Mouse (Mus musculus): ENCODE results near the gene Hhat.

The Hhat gene

DNA sequence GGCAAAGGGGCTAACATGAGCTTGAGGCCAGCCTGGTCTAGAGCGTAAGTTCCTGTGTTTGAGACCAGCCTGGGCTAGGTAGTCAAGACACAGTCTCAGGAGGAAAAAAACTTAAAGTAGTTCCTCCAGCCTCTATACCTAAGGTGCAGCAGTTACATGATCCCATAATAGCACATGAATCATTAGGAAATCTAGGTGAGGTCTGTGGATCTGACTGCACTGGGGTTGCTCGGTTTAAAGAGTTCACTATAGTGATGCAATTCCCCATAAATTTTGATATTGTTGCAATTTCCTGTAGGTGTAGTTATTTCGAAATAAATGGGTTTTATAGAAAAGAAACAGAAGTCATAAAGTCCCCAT lies 26.2 kb downstream of the Hhat start:
- no peak for DNase-seq (ENCODE audit: low read depth)

DNA sequence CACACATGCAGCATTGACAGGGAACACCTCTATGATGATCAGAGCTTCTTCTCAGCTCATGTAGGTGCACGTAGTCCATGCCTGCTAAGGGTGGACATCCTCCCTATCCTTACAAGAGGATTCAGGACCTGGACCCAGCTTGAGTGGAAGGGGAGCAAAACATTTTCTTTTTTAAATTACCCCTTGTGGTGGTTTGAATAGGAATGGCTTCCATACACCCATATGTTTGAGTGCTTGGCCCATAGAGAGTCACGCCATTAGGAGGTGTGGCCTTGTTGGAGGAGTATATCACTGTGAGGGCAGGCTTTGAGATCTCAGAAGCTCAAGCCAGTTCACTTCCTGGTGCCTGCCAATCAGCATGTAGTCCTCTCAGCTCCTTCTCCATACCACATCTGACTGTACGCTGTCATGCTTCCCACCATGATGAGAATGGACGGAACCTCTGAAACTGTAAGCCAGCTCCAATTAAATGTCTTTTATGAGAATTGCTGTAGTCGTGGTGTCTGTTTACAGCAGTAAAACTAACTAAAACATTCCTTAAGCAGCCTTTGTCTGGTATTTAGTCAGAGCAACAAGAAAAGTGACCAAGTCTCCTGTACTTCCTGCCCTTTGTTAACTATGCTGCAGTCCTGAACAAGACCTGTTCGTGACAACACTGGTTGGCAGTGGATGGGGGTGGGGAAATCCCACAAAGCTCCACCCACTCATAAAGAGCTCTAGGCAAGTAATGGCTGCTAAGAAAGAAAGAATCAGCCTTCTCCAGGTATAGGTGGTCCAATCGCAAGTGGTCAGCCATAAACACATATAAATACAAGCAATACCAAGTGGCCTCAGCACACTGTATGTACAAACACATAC lies 28.4 kb downstream of the Hhat start:
- no peak for DNase-seq (ENCODE audit: low read depth)

DNA sequence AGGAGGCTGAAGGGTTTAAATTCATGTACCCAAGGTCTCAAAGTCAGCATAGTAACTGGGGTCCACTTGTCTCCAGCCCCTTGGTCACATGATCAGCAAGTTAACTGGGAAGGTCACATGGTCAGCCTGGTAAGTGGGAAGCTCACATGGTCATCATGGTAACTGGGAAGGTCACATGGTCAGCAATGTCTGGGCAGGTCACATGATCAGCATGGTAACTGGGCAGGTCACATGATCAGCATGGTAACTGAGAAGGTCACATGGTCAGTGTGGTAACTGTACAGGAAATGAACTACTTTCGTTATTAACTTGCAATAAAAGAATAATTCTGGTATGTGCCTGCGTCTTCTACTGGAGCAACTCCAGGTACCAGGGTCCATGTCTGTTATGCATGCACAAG lies 29.1 kb downstream of the Hhat start:
- DNase-seq (ENCODE audit: low read depth): no peak

DNA sequence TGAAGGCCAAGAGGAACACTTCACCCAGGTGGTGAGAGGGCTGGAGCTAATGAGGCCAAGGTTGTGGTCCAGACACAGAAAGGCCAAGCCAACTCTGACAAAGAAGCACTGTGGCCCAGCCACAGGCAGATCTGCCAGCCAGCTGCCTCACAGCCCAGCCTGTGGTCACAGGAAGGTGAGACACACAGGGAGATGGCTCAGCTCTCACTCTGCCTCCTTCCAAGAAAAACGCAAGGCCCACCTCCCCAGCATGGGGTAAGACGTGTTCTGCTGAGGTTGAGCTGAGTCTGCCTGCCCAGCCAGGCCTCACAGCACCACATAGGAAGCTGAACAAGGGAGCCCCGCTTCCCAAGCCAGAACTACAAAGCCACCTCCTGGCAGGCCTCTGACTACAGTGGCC lies 34.5 kb downstream of the Hhat start:
- no peak for DNase-seq (ENCODE audit: low read depth)

DNA sequence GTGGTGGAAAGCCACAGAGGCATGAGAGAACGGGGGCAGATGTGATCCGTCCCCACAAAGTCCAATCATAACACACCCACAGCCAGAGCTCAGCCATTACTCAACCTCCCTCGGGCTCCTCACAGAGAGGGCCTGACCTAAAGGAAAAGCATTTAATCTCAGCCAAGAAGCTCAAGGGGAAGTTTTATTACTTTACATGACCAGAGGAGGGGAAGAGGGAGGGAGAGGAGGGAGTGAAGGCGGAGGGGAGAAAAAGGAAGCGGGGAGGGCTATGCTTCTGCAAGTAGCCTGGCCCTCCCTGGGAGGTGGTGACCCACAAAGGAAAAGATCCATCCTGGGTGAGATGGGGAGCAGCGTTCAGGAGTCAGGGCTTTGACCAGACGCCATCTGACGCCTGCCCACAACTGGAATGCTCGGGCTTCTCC lies 35.0 kb downstream of the Hhat start:
- no peak for DNase-seq (ENCODE audit: low read depth)

DNA sequence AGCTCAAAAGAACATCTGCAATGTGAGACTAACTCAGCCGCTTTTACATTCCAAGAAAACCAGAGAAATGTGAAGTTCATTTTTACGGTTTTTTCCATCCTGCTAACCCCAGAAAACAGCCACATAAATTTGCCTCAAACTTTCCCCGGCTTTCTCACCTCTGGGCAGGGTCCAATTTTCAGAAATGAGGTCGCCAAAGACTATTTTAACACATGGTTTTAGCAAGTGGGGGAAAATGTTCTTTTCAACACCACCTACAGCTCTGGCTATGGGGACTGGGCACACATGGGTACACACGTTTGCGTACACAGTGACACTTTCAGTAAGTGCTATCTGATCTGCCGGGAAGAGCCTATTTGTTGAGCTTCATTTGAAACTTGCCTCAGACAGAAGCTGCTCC lies 40.5 kb downstream of the Hhat start:
- no peak for DNase-seq (ENCODE audit: low read depth)

DNA sequence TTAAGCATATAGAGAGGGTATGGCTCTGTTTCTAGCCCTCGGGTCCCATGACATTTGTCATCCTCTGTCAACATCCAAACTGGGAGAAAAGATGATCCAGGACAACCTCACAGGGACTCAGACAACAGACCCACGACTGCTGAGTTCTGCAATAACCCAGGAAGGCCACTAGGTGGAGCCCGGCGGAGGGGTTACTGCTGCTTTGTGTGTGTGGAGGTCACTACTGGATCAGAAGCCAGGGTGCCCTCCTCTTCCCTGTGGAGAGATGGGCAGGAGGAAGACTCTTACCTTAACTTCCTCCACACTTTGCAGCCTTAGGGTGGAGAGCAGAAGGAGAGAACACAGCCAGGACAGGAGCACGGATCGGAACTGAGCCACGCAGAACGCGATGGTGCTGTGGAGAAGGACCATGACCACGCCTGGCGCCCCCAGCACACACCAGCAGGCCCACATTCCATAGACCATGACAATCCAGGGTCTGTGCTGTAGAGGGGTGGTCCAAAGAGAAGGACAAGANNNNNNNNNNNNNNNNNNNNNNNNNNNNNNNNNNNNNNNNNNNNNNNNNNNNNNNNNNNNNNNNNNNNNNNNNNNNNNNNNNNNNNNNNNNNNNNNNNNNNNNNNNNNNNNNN lies 43.9 kb downstream of the Hhat start:
- peak; percentile 65 for DNase-seq (ENCODE audit: low read depth)

DNA sequence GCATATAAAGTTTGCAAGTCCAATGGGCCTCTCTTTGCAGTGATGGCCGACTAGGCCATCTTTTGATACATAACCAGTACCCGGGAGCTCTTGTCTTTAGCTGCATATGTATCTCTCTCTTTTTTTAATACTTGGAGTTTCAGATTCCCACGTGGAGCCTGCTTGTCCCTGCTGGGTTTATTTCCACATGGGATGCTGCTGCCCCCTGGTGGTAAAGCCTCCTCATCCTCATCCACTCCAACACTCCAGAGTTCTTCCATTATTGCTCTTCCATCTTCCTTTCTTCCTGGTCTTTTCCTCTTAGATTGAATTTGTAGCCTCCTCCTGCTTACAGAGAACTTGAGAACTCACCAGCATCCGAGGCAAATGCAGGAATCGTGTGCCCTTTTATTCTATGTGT lies 48.9 kb downstream of the Hhat start:
- peak; percentile 44 for DNase-seq (ENCODE audit: low read depth)

DNA sequence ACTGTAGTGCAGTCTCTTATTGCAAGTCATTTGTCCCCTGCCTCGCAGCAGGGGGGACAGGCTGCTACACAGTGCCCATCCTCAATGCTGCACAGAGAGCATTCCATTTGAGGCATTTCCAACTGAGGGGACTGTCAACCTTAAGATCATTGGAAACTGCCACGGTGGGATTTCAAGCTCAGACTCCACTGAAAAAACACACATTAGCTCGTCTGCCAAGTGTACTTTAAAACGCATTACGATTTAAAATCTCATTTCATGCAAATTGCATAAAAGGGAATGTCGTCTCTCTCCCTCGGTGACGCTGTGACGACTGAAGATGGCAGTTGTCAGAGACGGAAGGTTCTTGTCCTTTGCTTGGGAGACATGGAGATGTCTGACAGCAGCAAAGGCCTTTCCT lies 50.9 kb downstream of the Hhat start:
- no peak for DNase-seq (ENCODE audit: low read depth)

DNA sequence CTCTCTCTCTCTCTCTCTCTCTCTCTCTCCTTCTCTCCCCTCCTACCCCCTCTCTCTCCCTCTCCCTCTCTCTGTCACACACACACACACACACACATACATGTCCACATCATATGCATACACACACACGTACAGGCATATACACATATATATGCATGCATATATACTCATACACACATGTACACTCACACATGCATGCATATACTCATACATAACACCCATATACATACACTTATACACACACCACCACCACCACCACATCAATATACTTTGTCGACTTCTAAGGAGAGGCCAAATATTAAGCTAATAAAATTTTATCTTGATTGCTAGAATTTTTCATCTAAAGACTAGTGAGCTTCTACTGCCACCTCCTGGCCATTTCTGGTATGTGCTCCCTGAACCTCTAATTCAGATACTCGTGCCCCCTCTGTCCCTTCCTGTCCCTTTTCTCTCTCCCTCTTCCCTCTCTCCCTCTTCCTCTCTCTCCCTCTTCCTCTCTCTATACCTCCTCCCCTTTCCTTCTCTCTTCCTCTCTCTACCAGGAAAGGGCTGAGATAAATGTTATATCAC lies 59.2 kb downstream of the Hhat start:
- DNase-seq (ENCODE audit: low read depth): peak; percentile 61

DNA sequence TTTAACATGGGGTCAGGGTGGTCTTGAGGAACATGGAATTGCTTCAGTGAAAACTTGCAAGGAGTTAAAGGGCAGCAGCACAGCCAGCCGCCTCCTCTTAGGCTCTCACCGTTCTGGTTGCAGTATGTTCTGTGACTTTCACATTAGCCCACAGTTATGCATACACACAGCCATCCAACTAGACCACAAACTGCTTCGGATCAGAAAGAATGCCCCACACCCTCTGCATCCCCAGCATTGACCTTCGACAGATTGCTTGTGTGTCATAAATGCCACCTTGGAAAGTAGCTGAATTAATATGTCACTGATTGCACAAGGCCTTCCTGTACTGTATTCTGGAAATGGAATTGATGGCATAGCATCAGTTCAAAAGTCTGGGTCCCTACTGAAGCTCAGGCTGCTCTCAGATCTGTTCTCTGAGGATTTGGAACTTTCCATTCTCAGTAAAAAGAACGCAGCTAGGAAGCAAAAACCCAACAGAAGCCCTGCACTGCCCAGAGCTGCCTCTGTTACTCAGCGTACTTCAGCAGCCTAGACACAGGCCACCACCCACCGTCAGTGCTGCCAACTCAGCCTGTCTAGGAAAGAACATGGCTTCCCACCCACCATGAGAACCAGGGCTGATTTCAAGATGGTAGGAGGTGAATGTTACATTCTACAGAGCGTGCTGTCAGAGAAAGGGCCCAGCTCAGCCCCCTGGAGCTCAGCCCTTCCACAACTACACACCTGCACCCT lies 70.5 kb downstream of the Hhat start:
- no peak for DNase-seq (ENCODE audit: low read depth)

DNA sequence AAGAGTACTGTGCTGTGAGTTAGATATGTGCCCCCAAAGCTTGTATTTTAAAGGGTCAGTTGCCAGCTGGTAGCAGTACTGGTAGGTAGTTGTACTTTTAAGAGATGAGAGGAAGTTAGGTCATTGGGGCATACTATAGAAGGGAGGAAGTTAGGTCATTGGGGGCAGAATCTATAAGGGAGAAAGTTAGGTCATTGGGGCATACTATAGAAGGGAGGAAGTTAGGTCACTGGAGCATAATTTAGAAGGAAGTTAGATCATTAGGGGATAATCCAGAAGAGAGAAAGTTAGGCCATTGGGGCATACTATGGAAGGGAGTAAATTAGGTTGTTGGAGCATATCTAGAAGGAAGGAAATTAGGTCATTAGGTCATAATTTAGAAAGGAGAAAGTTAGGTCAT lies 71.9 kb downstream of the Hhat start:
- DNase-seq (ENCODE audit: low read depth): no peak

DNA sequence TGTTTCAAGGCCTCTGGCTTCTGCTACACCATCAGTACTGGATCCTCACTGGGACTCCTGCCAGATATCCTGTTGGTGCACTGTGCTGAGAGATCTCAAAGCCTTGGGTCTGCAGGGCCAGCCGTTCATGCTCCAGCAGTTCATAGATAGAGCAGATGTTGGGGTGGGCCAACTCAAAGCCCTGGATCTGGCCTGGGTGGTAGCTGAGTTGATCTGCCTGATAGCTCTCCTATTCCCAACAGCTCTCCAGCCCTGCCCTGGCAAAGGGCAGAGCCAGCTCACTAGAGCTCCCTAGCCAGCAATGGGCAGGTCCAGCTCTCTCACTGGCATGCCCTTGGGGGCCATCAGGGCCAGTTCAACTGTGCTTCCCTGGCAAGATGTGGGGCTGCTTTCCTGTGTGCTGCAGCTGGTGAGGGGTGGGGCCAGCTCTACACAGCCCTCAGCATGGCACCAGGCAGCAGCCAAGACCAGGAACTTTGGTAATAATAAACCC lies 74.6 kb downstream of the Hhat start:
- no peak for DNase-seq (ENCODE audit: low read depth)

DNA sequence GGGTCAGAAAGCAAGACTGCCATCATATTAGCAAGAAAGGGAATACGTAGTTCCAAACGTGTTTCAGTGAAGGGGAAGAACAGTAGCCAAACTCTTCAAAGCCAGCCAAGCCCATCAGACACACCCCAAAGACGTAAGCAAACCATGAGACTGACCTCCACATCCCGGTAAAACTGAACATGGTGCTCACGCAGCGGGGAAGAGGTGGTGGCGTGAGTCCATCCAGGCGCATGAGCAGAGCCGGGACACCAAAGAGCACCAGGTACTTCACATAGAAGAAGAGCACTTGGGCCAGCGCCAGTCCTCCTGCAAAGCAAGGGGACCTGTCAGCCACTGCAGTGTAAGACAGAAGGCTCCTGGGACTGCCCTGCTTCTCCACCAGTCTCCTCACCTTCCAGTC lies 77.4 kb downstream of the Hhat start:
- no peak for DNase-seq (ENCODE audit: low read depth)

DNA sequence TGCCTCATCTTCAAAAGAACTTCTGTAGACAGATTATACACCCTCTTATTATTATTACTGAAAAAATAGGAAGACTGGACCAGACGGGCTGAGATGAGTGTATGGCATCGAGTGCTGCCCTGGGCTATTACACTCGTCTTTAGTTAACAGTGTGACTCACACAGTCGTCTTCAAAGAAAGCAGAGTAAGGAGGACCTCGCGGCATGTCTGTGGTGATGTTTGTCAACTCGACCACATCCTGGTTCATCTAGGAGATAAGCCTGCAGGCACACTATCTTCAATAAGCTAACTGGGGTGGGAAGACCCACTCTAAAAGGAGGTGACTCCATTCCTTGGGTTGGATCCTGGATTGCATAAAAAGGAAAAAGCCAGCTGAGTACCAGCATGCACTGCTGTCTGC lies 78.0 kb downstream of the Hhat start:
- peak; percentile 41 for DNase-seq (ENCODE audit: low read depth)

DNA sequence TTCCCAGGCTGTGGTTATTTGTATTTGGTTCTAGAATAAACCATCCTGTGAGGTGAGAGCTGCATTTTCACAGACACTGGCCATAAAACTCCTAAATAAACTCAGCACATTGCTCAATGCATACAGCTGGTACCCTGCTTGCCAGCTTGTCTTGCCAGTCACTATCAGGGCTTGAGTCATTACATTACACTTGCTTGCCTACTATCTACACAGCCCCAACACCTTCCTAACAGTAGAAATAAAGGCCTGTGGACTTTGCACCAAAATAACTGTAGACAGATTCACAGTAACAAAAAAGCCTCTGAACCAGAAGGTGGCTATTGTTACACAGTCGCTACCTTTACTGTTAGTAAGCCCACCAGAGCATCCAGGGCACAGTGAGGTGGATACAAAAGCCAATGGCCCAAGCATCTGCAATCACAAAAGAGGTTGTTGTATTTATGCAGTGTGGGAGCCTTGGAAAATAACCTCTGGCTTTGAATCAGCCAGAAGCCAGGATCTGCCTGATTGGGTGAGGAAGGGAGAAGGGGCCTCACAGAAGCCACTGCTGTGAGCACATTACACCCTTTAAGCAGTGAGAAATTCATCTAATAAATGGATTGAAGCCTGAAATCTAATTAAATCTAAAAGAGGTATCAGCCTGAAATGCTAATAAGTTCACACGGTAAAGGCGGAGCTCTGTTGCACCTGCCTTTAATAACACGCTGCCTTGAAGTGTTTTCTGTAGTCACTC lies 88.6 kb downstream of the Hhat start:
- no peak for DNase-seq (ENCODE audit: low read depth)

DNA sequence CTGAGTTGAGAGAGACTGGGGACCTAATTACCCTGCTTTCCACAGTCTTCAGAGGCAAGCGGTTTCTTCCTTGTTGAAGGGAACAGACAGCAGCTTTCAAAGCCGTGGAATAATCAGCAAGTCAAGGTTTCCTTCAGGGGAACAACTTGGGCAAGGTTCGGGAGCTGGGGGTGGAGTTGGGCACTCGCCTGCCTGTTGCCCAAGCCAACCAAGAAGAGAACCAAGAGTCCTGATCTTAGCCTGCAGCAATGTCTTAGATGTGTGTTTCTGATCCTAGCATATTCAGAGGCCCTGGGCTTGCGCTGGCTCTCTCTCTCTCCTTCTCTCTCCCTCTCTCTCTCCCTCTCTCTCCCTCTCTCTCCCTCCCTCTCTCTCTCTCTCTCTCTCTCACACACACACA lies 93.8 kb downstream of the Hhat start:
- no peak for DNase-seq (ENCODE audit: low read depth)

DNA sequence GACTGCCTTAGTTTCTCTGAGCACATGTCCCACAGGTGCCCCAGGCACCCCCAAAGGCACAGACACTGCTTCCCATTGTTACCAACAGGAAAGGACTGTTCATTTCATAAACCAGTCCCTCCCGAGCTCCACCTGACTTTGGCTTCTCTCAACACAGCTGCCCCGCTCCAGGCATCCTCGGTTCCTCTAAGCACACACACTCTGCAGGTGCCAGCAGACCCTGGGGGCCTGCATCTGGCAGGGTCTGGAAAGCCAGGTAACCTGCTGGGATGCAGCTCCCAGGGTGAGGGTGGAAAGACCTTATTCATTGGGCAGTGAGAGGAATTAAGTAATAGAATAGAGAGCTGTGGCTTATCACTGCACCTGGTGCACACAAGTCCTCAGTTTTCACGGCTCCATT lies 107.4 kb downstream of the Hhat start:
- DNase-seq (ENCODE audit: low read depth): no peak

DNA sequence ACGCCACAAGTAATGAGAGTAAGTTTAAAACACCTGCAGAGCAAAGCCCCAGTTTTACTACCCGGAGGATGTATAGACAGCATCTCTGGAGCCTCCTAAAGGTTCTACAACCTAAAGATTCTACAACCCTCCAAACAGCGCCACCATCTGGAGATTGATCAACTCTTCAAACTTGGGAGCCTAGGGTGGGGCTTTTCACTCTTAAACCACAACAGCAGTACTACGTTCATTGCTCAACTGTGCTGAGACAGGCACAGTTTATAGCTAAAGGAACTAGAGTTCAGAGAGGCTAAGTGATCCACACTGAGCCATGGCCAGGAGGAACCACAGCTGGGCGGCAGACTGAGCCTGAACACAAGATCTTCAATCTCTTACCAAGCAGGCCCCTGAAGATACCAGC lies 107.9 kb downstream of the Hhat start:
- no peak for DNase-seq (ENCODE audit: low read depth)

DNA sequence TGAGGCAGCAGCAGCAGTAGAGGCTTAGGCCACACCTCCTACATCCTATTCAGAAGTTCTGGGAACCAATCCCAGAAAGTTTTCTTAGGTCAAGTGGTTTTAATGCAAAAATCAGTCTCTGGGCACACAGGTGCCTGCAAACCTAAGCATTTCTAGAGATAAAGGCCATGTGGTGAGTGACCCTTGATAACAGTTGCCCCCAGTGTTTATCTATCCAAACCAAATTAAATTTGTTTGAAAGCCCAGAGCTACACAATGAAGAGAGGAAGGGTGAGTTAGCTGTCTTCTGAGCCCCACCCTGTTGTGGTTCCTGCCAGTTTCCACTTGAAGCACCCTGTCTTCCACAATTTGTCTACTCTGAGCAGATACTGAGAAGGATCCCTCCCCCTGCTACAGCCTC lies 109.4 kb downstream of the Hhat start:
- DNase-seq (ENCODE audit: low read depth): no peak

DNA sequence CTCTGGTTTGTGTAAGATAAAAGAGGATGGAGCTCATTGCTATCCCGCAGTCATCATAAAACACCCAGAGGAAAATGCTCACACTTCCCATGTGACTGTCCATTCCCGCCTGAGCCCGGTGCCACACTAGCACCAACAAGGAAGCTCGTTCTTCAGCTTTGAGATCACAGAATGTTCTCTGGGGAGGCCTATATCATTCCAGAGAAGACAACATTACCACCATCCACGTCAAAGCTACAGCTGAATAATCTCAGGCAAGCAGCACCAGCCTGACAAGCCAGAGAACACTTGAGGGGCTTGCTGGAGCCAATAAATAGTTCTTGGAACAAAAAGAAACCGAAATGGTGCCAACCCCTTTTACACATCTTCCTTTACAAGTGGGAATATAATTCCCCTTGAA lies 113.6 kb downstream of the Hhat start:
- no peak for DNase-seq (ENCODE audit: low read depth)

DNA sequence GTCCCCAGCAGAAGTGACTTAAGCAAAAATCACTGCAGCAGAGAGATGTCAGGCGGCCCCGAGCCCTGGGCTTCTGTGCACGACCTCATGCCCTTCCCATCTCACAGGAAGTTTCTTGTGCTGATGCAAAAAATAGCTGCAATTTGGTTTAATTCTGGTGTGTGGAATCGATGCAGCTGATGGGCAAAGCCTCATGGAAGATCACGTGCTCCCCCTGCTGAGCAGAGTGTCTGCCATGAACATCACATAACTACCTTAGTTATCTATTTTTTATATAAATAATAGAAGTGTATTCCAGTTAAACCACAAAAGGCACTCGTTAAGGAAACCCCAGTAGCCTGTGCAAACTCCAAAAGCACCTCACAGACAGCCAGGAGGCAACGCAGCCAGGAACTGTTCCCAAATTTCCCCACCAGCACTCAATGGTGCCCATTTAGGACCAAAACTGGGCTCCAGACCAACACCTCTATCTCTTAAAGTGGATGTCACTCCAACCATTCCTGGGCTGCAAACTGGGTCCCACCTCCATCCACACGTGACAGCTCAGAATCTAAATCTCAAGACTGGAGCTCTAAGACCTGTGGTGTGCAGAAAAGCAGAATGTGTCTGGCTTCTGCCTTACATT lies 118.9 kb downstream of the Hhat start:
- no peak for DNase-seq (ENCODE audit: low read depth)

Data from naive thymus-derived CD4-positive, alpha-beta T cell, adult 2 months (primary cell).